Mouse (Mus musculus) megakaryocyte, embryonic 14.5 days (primary cell): ENCODE measurements around the gene A930004D18Rik.

Experiments used
- FLI1 ChIP-seq: IDR thresholded peaks from 2 replicates; pipeline ENCODE4 v1.6.1; 2012; ENCODE audit warnings: low read length, inconsistent platforms, mixed read lengths
- GATA1 ChIP-seq: IDR thresholded peaks from 3 replicates; pipeline ENCODE4 v1.6.1; 2012; ENCODE audit warnings: mixed read lengths, low read length, inconsistent platforms, borderline replicate concordance

- TF ChIP-seq GATA1 (no peak), FLI1 (no peak)
Measured at GRCm38 (mm10) chr2:18057336-18058145, 20.0 kb upstream of the A930004D18Rik start.
